Mouse (Mus musculus) E14TG2a.4 (cell line): Measurements from ENCODE around the gene 1110017D15Rik.

Experiments used
- H3K27me3 ChIP-seq: 2 replicates; pipeline ENCODE4 v1.6.1; 2014; ENCODE audit warnings: low read length, control low read depth; ENCODE audit not compliant: insufficient read depth
- H3K36me3 ChIP-seq: 2 replicates; pipeline ENCODE4 v1.6.1; 2014; ENCODE audit warnings: low read length, control low read depth; ENCODE audit not compliant: insufficient read depth
- H3K4me1 ChIP-seq: replicated peaks from 2 replicates; pipeline ENCODE4 v1.6.1; 2014; ENCODE audit warnings: low read depth, low read length, control low read depth
- H3K4me3 ChIP-seq: replicated peaks from 2 replicates; pipeline ENCODE4 v1.5.1; 2014; ENCODE audit warnings: mild to moderate bottlenecking, low read length
- H3K9me3 ChIP-seq: 2 replicates; pipeline ENCODE4 v1.6.1; 2014; ENCODE audit warnings: low read length, control low read depth
- CTCF ChIP-seq: conservative IDR thresholded peaks from 2 replicates; pipeline ENCODE4 v1.5.1; 2014; ENCODE audit warnings: low read length
- NANOG ChIP-seq: IDR thresholded peaks from 2 replicates; pipeline ENCODE4 v1.6.1; 2014; ENCODE audit warnings: borderline replicate concordance, low read length, mixed read lengths
- POU5F1 ChIP-seq: IDR thresholded peaks from 2 replicates; pipeline ENCODE4 v1.6.1; 2014; ENCODE audit warnings: low read length, borderline replicate concordance

1110017D15Rik gene

DNA sequence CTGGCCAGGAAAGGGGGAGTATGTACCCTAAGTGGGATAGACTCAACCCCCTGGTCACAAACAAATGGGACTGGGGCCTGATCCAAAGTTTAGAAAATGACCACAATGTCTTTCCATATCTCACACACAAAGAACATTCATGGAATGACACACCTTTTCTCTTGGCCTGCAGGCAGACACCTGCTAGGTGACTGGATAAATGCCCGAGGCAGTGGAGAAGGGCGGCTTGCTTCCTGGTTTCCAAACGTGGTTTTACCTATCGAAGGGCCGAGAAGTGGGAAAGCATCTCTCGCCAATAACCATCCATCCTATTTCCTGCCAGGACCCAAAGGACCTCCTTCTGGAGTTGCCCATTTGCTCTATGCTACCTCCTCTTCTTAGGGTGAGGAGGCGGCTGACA is 24.2 kb downstream of the 1110017D15Rik start:
- no peak for TF ChIP-seq POU5F1
- TF ChIP-seq CTCF = no peak
- no peak for TF ChIP-seq NANOG
- Histone ChIP-seq H3K4me1 (peaks cover 23% of the 10 kb centered on the region), H3K4me3 (no peak overlapping the region), H3K27me3 (peaks cover 53% of the 10 kb centered on the region), H3K36me3 (peaks cover 24% of the 10 kb centered on the region), H3K9me3 (no peaks in the 10 kb centered on the region)

DNA sequence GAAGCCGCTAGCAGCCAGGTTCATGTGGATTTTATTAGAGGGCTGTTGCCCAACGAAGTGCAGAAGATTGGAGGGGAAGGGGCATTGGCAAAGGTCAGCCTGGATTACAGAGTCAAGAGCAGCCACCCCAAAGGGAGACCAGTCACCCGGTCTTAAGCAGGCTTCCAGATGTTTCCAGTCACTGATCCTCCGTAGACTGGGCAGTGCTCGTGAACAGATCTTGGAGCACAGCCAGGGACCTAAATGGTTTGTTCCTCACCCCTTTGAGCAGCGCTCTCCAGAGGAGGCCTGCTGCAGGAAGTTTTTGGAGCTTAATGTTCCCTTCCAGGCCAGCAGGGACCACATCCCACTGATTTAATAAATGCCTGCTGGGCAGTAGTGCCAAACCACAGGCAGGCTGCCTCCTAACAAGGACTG is 35.5 kb downstream of the 1110017D15Rik start:
- Histone ChIP-seq H3K4me3 (no peak overlapping the region), H3K4me1 (peaks cover 15% of the 10 kb centered on the region; the same call in 1 of the 2 replicates), H3K9me3 (no peaks in the 10 kb centered on the region), H3K36me3 (peaks cover 49% of the 10 kb centered on the region), H3K27me3 (peaks cover 4% of the 10 kb centered on the region)
- TF ChIP-seq CTCF (no peak), NANOG (no peak), POU5F1 (no peak)

DNA sequence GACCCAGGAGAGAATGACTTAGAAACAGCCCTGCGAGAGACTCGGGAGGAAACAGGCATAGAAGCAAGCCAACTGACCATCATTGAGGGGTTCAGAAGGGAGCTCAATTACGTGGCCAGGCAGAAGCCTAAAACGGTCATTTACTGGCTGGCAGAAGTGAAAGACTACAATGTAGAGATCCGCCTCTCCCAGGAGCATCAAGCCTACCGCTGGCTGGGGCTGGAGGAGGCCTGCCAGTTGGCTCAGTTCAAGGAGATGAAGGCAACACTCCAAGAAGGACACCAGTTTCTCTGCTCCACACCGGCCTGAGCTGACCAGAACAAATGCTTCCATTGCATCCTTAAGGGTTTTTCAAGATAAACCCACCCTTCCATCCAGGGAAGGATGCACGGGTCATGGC is 36.9 kb downstream of the 1110017D15Rik start:
- peaks cover 15% of the 10 kb centered on the region; the same call in 1 of the 2 replicates for H3K4me1 ChIP-seq
- H3K27me3 ChIP-seq = no peaks in the 10 kb centered on the region
- no peak for TF ChIP-seq POU5F1
- TF ChIP-seq CTCF = no peak
- TF ChIP-seq NANOG = no peak
- H3K4me3 ChIP-seq = no peak overlapping the region
- H3K9me3 ChIP-seq = no peaks in the 10 kb centered on the region
- H3K36me3 ChIP-seq = peaks cover 49% of the 10 kb centered on the region

DNA sequence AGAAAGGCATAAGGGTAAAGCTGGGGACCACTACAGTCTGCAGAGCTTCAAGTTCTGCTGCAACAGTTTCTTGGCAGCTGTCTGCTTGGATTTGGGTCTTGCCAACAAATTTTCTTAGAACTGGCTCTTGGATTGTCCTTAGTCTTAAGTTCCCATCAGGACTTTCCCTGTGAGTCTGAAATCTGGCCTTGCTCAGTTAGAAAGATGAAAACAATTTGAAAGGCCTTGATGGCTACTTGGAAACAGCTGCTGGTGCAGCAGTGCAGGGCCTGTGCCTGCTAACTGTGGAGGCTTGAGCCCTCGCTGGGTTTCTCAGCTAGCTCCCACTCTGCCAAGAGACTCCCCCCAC is 37.7 kb downstream of the 1110017D15Rik start:
- no peak overlapping the region for H3K4me3 ChIP-seq
- no peaks in the 10 kb centered on the region for H3K27me3 ChIP-seq
- TF ChIP-seq CTCF (no peak), NANOG (no peak), POU5F1 (no peak)
- H3K36me3 ChIP-seq = peaks cover 49% of the 10 kb centered on the region
- H3K9me3 ChIP-seq = no peaks in the 10 kb centered on the region
- peaks cover 18% of the 10 kb centered on the region for H3K4me1 ChIP-seq

DNA sequence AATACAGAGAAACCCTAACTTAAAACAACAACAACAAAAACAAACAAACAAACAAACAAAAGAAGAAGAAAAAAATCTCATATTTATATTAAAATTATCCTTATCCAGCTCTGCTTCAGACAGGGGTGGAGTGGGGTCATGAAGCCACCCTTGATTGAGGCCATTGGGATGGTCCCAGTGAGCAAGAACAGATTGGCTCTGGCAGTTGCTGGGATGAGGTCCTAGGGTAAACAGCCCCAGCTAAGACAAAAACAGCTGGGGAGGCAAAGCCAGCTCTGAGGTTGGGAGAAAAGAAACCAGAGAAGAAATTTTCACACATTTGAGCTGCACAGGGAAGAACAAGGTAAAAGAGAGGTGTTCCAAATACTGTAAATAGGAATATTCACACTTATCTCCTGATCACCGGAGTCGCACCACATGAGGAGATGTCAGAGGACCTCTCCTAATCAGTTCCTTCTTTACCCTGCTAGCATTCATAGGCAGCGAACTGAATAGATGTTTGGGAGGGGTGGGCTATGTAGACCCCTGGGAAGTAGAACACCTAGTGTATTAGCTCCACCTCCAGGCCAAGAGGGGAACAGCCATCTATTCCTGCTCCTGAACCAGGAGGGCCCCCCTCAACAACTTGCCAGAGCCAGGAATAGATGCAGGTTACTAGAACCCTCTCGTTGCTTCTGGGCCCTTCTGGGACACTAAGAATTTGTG is 38.2 kb downstream of the 1110017D15Rik start:
- Histone ChIP-seq H3K4me1 (peaks cover 22% of the 10 kb centered on the region), H3K27me3 (no peaks in the 10 kb centered on the region), H3K36me3 (peaks cover 49% of the 10 kb centered on the region), H3K9me3 (no peaks in the 10 kb centered on the region), H3K4me3 (no peak overlapping the region)
- TF ChIP-seq POU5F1 (no peak), CTCF (peak; percentile 46)

DNA sequence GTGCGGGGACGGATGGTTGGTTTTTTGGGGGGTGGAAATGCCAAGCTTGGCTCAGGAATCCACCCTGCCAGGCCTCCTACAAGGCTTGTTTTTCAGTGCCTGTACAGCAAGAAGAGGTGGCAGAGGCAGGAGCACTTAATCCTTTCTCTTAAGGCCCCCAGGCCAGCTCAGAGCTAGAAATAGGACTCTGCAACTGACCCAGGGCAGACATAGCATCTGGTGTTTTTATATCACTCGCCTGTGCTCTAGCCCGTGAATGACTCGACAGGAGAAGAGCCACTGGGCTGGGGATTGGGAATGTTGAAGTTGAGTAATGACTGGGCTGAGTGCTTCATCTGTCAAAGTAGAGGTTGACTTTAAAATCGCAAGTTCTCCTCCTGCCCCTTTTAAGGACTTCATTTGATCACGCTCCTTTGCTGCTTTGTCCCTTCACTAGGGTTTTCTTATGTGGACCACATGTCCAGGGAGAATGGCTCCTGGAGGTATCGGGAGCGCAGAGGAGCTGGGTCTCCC is 39.4 kb downstream of the 1110017D15Rik start:
- Histone ChIP-seq H3K4me1 (peaks cover 22% of the 10 kb centered on the region), H3K9me3 (no peaks in the 10 kb centered on the region), H3K27me3 (no peaks in the 10 kb centered on the region), H3K4me3 (no peak overlapping the region), H3K36me3 (peaks cover 49% of the 10 kb centered on the region)
- TF ChIP-seq NANOG (no peak), POU5F1 (no peak)

DNA sequence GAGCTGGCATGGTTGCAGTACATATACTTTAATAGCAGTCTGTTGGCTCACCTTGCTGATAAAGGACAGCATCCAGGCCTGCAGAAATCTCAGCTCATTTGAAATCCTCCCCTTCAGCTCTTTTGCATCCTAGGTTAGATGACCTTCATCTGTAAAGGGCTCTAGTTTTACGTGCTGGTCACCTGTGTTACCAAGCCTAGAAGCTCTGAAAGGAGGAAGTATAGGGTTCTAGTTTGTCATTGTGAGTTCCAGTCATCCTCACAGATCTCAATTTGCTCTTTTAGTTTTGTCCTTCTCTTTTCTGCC is 45.8 kb downstream of the 1110017D15Rik start:
- Histone ChIP-seq H3K36me3 (peaks cover 8% of the 10 kb centered on the region; the same call in 1 of the 2 replicates), H3K9me3 (no peaks in the 10 kb centered on the region), H3K27me3 (no peaks in the 10 kb centered on the region), H3K4me3 (no peak overlapping the region), H3K4me1 (peaks cover 42% of the 10 kb centered on the region)
- TF ChIP-seq NANOG = no peak
- no peak for TF ChIP-seq POU5F1
- no peak for TF ChIP-seq CTCF

DNA sequence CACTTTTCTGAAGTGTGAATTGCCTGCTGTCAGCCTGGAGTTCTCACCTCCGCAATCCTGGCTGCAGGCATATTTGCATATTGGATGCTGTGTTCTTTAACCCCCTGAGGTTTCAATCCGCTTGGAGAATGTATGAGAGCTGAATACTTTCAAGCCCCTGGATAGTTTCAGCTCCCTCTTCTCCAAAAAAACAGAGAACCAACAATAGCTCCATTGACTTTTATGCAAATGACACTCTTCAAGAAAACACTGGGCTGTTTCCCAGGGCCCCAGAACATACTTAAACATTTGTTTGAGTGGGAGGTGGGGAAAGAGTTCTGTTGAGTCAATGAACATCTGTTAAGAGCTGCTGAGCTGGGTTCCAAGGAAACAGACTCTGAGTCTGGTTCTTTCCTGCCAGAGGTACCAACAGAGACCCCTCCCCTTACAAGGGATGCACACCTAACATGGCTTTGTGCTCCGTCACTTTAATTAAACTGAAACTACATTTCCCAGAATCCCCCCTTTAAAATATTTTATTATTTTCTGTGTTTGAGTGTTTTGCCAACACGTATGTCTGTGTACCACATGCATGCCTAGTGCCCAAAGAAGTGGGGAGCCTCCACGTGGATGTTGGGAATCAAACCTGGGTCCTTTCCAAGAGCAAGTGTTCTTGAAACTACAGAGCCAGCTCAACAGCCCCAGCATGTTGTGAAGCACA is 46.3 kb downstream of the 1110017D15Rik start:
- TF ChIP-seq CTCF (no peak), NANOG (no peak), POU5F1 (no peak)
- no peak overlapping the region for H3K4me3 ChIP-seq
- peaks cover 8% of the 10 kb centered on the region; the same call in 1 of the 2 replicates for H3K36me3 ChIP-seq
- H3K27me3 ChIP-seq = no peaks in the 10 kb centered on the region
- peaks cover 45% of the 10 kb centered on the region for H3K4me1 ChIP-seq
- no peaks in the 10 kb centered on the region for H3K9me3 ChIP-seq

DNA sequence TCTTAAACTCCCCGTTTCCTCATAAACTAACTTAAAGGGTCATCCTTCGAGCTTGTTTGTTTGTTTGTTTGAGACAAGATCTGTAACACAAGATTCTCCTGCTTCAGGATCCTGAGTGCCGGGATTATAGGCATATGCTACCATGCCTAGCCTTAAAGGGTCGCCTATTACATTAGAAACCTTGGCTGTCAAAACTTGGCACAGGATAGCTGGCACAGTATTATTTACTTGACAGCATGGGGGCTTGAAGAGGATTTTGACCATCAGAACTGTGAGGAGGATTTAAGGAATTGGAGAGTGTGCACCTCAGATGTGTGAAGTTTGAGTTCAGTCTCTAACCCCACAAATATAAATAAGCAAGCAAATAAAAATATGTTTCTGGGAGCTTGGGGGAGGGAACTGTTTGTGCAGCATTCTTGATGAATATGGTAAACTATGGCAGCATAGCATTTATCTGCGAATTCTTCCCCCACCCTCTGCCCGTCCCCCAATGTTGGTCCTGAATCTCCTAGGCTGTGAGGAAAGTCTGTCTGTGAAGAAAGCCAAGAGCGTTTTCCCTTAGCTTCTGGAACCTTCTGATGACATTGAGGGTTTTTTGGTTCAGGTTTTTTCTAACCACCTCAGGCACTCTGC is 47.0 kb downstream of the 1110017D15Rik start:
- no peak overlapping the region for H3K4me3 ChIP-seq
- H3K4me1 ChIP-seq = peaks cover 49% of the 10 kb centered on the region
- no peaks in the 10 kb centered on the region for H3K27me3 ChIP-seq
- peaks cover 8% of the 10 kb centered on the region; the same call in 1 of the 2 replicates for H3K36me3 ChIP-seq
- no peaks in the 10 kb centered on the region for H3K9me3 ChIP-seq
- TF ChIP-seq NANOG (no peak), POU5F1 (no peak), CTCF (no peak)
